ENCODE assay signal across 16 mouse cellular contexts in genomic region chr1:119344046-119344445, GRCm38 (mm10).
DNase-seq lines count a peak whose midpoint lies in the region; ATAC-seq and TF ChIP-seq lines count a peak whose summit lies in the region.
"Had no signal": no experiment of that assay in that cellular context is flagged by ENCODE, and none has a peak within 500 bp of the region (broad histone marks: within the 10 kb centered on the region; RNA-seq: fewer than 3 reads in every experiment).

No protein-coding gene starts in this region.

- H3K27me3 ChIP-seq in heart, embryonic 11.5 days (ENCODE audit: control insufficient read depth, insufficient read depth, low read length), result no peaks in the 10 kb centered on the region
- H3K27me3 ChIP-seq in midbrain, postnatal 0 days (ENCODE audit: insufficient read depth, low read length), result no peaks in the 10 kb centered on the region
- H3K27me3 ChIP-seq: embryonic facial prominence, embryonic 15.5 days; forebrain, embryonic 15.5 days; neural tube, embryonic 15.5 days had no signal

- no peaks in the 10 kb centered on the region for H3K9me3 ChIP-seq in heart, embryonic 11.5 days (replicated peaks; ENCODE audit: control insufficient read depth, low read length)
- H3K9me3 ChIP-seq in midbrain, postnatal 0 days (ENCODE audit: low read length), result no peaks in the 10 kb centered on the region
- H3K9me3 ChIP-seq: embryonic facial prominence, embryonic 15.5 days; forebrain, embryonic 15.5 days; neural tube, embryonic 15.5 days had no signal

- H3K9ac ChIP-seq in heart, embryonic 11.5 days (ENCODE audit: low read depth, low read length), result no peak overlapping the region
- no peak overlapping the region for H3K9ac ChIP-seq in midbrain, postnatal 0 days (replicated peaks; ENCODE audit: low read length, poor library complexity, severe bottlenecking)
- H3K9ac ChIP-seq: embryonic facial prominence, embryonic 15.5 days; forebrain, embryonic 15.5 days; lung, embryonic 14.5 days; neural tube, embryonic 15.5 days had no signal

- no peak for TF ChIP-seq CTCF in midbrain, postnatal 0 days (IDR thresholded peaks at IDR 0.05)

- no peak overlapping the region for H3K4me2 ChIP-seq in heart, embryonic 11.5 days
- no peak overlapping the region for H3K4me2 ChIP-seq in midbrain, postnatal 0 days (ENCODE audit: low read depth, low read length, poor library complexity, severe bottlenecking)
- H3K4me2 ChIP-seq: embryonic facial prominence, embryonic 15.5 days; forebrain, embryonic 15.5 days; lung, embryonic 14.5 days; neural tube, embryonic 15.5 days had no signal

- no peak overlapping the region for H3K4me3 ChIP-seq in heart, embryonic 11.5 days (ENCODE audit: low read depth, low read length)
- no peak overlapping the region for H3K4me3 ChIP-seq in midbrain, postnatal 0 days (ENCODE audit: low read depth, low read length)
- H3K4me3 ChIP-seq: embryonic facial prominence, embryonic 15.5 days; forebrain, embryonic 15.5 days; neural tube, embryonic 15.5 days had no signal

- no peak overlapping the region for H3K27ac ChIP-seq in heart, embryonic 11.5 days (ENCODE audit: low read depth, low read length)
- no peak overlapping the region for H3K27ac ChIP-seq in midbrain, postnatal 0 days (ENCODE audit: low read depth, low read length)
- H3K27ac ChIP-seq: embryonic facial prominence, embryonic 15.5 days; forebrain, embryonic 15.5 days; neural tube, embryonic 15.5 days had no signal

- peaks cover 8% of the 10 kb centered on the region; the same call in 1 of the 2 replicates for H3K4me1 ChIP-seq in heart, embryonic 11.5 days (ENCODE audit: control insufficient read depth, insufficient read depth, low read length)
- no peaks in the 10 kb centered on the region for H3K4me1 ChIP-seq in midbrain, postnatal 0 days (ENCODE audit: insufficient read depth, low read length)

- intact Hi-C loops in heart, postnatal 10 days (cut with DNase I), result no loop called here

- ATAC-seq in heart, embryonic 11.5 days (replicated peaks; ENCODE audit: insufficient number of reproducible peaks, low FRiP score, low TSS enrichment), result no peak
- no peak for ATAC-seq in midbrain, postnatal 0 days (ENCODE audit: low FRiP score)
- ATAC-seq: CD4-positive, CD25-positive, alpha-beta regulatory T cell, adult 4 months; forebrain, embryonic 15.5 days had no signal

- 47% methylated on average over 4 of the region's 4 CpGs for WGBS in heart, embryonic 11.5 days (ENCODE audit: insufficient replicate concordance)
- WGBS in midbrain, postnatal 0 days, result 86% methylated on average over 4 of the region's 4 CpGs

- peak; percentile 66 to 81 for DNase-seq in heart, adult 18-20 months
- DNase-seq in 3T3-L1 (ENCODE audit: low read depth, low spot score), result peak; percentile 91
- DNase-seq in adrenal gland, adult 8-10 months, result peak; percentile 49
- peak; percentile 45 to 47 for DNase-seq in heart, postnatal 10 days
- DNase-seq in right cerebral cortex, postnatal 10 days (ENCODE audit: low spot score in 2 of 2), result no peak
- no peak for DNase-seq in ovary, postnatal 36 days (ENCODE audit: low spot score)
- no peak for DNase-seq in midbrain, postnatal 0 days (ENCODE audit: low spot score)
- DNase-seq: cerebellum, adult 2 months; kidney, adult 8-10 months; lung, embryonic 14.5 days; thymus, postnatal 4 days had no signal

- H3K36me3 ChIP-seq in heart, embryonic 11.5 days (ENCODE audit: control insufficient read depth, insufficient read depth, low read length), result no peaks in the 10 kb centered on the region
- H3K36me3 ChIP-seq in midbrain, postnatal 0 days (ENCODE audit: insufficient read depth, low read length), result no peaks in the 10 kb centered on the region
- H3K36me3 ChIP-seq: embryonic facial prominence, embryonic 15.5 days; forebrain, embryonic 15.5 days; neural tube, embryonic 15.5 days had no signal

Comparison
In these comparisons a context has a peak if more than half of its experiments do, and no peak if none do; other contexts are left out.
1. DNase-seq: peak in heart, adult 18-20 months (2 of 2), 3T3-L1 (single experiment), adrenal gland, adult 8-10 months (single experiment) and heart, postnatal 10 days (2 of 2); none in right cerebral cortex, postnatal 10 days (0 of 2), ovary, postnatal 36 days (single experiment) and midbrain, postnatal 0 days (single experiment).